Mouse (Mus musculus) adrenal gland, postnatal 25 days (tissue): ENCODE results near the gene Tefm. TPM values are rescaled to one million over a fixed set of nuclear protein-coding genes. Genes with fewer than 3 reads are reported as not detected.

Source experiments
- DNase-seq: peaks from one replicate; pipeline ENCODE4 v3.0.0; 2021; ENCODE audit warnings: mixed read lengths
- total RNA-seq: library from RNA; stranded (reverse); gene quantifications from 2 replicates; pipeline ENCODE4 v1.2.3, GENCODE M21; 2021

The Tefm gene
- total RNA-seq, 1 experiment from 2014 or later, result 20.5 TPM

- DNase-seq, result no peak
These were observed 51.3 kb downstream of the Tefm start for GRCm38 (mm10) chr11:80090555-80091164.

GRCm38 (mm10) chr11:80089817-80090214 is 52.2 kb downstream of the Tefm start:
- DNase-seq, result no peak

GRCm38 (mm10) chr11:80088917-80089816 is 52.8 kb downstream of the Tefm start, which contains the start of gene Atad5:
Atad5 (plus strand) TSS chr11:80089400.
- DNase-seq, result peak; percentile 93

- DNase-seq, result peak; percentile 86
These were observed 55.1 kb downstream of the Tefm start for GRCm38 (mm10) chr11:80086844-80087243.

Other genes with a start within 250 kb of the Tefm start
- 39.3 and 45.0 TPM in 2 replicates for gene Utp6, start 179.8 kb downstream of the Tefm start, total RNA-seq
- 61.3 and 66.7 TPM in 2 replicates for gene Suz12, start 149.1 kb downstream of the Tefm start, total RNA-seq
- 13.6 and 18.2 TPM in 2 replicates for gene Crlf3, start 61.2 kb downstream of the Tefm start, total RNA-seq
- gene Atad5, start 52.8 kb downstream of the Tefm start, total RNA-seq, result 4.2 and 4.5 TPM in 2 replicates
- 11.9 and 16.3 TPM in 2 replicates for gene Adap2, start 11.9 kb upstream of the Tefm start, total RNA-seq
- 14.3 and 21.7 TPM in 2 replicates for gene Rnf135, start 41.7 kb upstream of the Tefm start, total RNA-seq
- gene Rhot1, start 66.8 kb upstream of the Tefm start, total RNA-seq, result 85.9 and 92.5 TPM in 2 replicates
- gene Rhbdl3, start 158.7 kb upstream of the Tefm start, total RNA-seq, result 3.3 and 3.8 TPM in 2 replicates
- gene 5730455P16Rik, start 235.9 kb upstream of the Tefm start, total RNA-seq, result 21.0 and 23.3 TPM in 2 replicates
- gene Zfp207, start 241.1 kb upstream of the Tefm start, total RNA-seq, result 158 and 187 TPM in 2 replicates